Mouse (Mus musculus): ENCODE results near the gene Rab22a. TPM values are rescaled to one million over a fixed set of nuclear protein-coding genes. Genes with fewer than 3 reads are reported as not detected.
"Not testable (repeated sequence)": the region's sequence is repeated elsewhere in the genome, so short reads cannot be mapped to it uniquely, and the experiment has no call there.

Gene Rab22a
- polyA plus RNA-seq (2015; fragmentation: Nextera tagmentation; extraction: Ambion mirVana), result 35.3 and 36.3 TPM in 2 replicates

DNA sequence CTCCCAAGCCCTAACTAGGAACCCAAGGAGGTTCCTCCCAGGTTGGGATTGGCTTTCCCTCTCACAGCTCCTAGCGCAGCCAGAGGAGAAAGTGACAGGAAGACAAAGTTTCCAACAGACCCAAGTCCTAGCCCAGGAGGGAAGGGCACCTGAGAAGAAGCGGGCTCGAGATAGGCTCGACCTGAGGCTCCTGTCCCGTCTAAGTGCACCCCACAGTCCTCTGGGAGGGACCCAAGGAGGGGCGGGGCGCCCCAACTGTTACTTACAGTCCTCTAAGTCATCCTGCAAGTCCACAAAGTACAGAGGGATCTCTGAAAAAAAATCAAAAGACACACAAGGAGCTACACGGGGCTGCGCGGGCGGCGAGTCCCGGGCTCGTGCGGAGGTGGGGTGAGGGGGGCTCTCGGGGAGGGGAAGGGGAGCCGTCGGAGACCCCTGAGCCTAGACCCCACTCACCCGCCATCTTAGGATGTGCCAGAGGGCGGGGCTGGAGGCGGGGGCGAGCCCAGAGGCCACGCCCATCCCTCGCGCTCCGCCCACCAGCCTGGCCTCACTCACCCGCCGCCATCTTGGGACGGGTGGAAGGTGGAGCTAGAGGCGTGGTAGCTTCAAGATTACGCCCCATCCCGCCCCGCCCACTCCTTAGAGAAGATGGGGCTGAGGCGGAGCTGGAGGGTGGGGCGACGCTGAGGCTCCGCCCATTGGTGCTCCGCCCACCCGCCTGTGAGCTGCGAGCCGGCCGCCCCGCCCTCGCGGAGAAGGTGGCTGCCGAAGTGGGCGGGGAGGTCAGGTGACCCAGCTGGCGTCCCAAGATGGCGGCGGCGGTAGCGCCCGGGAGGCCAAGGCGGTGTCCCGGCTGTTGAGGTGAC lies at the start of gene Rab22a:
Gene Rab22a, plus strand, starts transcription at position 704 of the 869 bp plus-strand sequence.
- Histone ChIP-seq H3K36me3 (peaks cover 36% of the 10 kb centered on the region), H3K27ac (peak within 1 kb of the TSS; percentile 78), H3K4me1 (peaks cover 37% of the 10 kb centered on the region), H3K9ac (peak within 1 kb of the TSS; percentile 96), H3K4me2 (peak within 1 kb of the TSS; percentile 82), H3K4me3 (replicated peaks) (peak within 1 kb of the TSS; percentile 100), H3K9me3 (replicated peaks) (no peaks in the 10 kb centered on the region), H3K27me3 (no peaks in the 10 kb centered on the region)
- peak; percentile 96 for ATAC-seq (replicated peaks; ENCODE audit: low FRiP score)
- under 1% methylated on average over 55 of the region's 55 CpGs for WGBS

DNA sequence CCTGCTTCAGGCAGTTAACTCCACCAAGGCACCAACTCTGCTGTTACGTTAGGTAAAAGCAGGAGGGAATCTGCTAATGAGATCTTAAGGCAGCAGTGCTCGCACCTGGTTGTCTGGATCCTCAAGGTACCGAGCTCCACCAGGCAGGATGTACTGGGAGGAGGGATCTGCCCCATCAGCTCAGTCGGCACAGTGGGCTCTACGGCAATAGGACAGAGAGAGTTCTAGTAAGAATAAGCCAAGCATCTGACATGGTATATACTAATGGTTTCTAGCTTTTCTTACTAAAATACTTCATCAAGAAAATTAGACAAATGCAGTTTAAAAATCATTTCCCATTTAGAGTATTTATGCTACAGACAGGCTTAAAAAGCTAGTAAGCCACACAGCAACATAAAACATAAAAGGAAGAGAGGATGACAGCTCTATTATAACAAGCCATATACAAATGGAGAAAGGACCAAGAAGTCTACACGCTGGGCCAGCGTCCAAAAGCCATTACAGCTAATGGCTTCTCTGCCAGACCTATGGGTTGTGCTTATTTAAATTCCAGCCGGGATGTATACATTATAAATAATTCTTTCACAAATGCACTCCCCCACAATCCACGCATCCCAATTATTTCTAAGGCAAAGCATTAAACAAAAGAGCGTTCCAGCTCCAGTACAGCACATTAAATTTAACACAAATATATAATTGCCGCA lies 44.0 kb upstream of the Rab22a start:
- H3K9ac ChIP-seq, result no peak overlapping the region
- 70% methylated on average over 11 of the region's 11 CpGs for WGBS
- H3K4me1 ChIP-seq, result peaks cover 18% of the 10 kb centered on the region
- no peak overlapping the region for H3K27ac ChIP-seq
- H3K27me3 ChIP-seq, result no peaks in the 10 kb centered on the region
- no peak overlapping the region for H3K4me2 ChIP-seq
- no peak overlapping the region for H3K4me3 ChIP-seq (replicated peaks)
- H3K36me3 ChIP-seq, result 0 out of 2 replicates have a peak, but pooled peaks cover 10% of the 10 kb centered on the region
- ATAC-seq (replicated peaks; ENCODE audit: low FRiP score), result peak; percentile 45; the same call in 1 of the 2 replicates
- no peaks in the 10 kb centered on the region for H3K9me3 ChIP-seq (replicated peaks)

DNA sequence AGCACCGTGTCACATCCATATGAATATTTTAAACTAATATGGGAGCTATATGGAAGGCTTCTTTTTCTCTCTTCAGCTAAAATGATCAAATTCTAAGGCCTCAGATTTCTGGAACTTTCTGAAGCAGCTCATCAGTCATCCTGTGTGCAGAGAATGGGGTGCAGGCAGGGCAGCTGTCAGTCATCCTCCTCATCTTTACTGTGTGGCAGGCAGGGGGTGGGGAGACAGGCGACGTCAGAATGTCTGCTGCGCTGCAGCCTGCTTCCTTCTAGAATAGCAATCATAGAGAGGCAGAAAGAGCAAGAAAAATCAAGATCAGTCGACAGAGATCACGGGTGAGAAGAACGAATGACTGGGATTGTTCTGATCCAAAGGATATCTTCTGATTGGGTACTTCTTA lies 43.4 kb upstream of the Rab22a start:
- Histone ChIP-seq H3K4me2 (no peak overlapping the region), H3K9me3 (replicated peaks) (no peaks in the 10 kb centered on the region), H3K27me3 (no peaks in the 10 kb centered on the region), H3K27ac (peak overlapping the region; percentile 59), H3K4me1 (peaks cover 15% of the 10 kb centered on the region), H3K36me3 (0 out of 2 replicates have a peak, but pooled peaks cover 8% of the 10 kb centered on the region), H3K4me3 (replicated peaks) (no peak overlapping the region), H3K9ac (no peak overlapping the region)
- 72% methylated on average over 7 of the region's 7 CpGs for WGBS
- ATAC-seq (replicated peaks; ENCODE audit: low FRiP score), result no peak

DNA sequence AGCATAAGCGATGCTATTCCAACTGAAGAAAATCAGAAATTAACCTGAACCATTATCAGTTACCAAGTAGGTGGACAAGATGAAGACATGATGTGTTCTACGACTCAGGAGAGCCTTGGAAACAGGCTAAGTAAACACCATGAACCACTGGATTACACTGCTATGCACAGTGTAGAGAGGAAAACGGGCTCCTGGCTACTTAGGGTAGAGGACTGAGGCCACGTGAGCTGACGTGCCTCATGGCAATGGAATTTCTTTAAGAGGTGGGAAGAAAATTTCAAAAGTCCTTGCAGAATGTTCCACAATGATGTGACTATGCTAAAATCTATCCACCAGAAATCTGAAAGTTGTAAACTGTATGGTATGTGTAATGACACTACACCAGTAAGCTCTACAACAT lies 40.4 kb upstream of the Rab22a start:
- H3K27ac ChIP-seq, result no peak overlapping the region
- 0 out of 2 replicates have a peak, but pooled peaks cover 4% of the 10 kb centered on the region for H3K36me3 ChIP-seq
- WGBS, result 91% methylated on average over 5 of the region's 5 CpGs
- no peaks in the 10 kb centered on the region for H3K27me3 ChIP-seq
- no peaks in the 10 kb centered on the region for H3K9me3 ChIP-seq (replicated peaks)
- H3K4me2 ChIP-seq, result no peak overlapping the region
- no peak for ATAC-seq (replicated peaks; ENCODE audit: low FRiP score)
- H3K4me1 ChIP-seq, result peaks cover 12% of the 10 kb centered on the region; the same call in 1 of the 2 replicates
- H3K9ac ChIP-seq, result no peak overlapping the region
- H3K4me3 ChIP-seq (replicated peaks), result no peak overlapping the region

DNA sequence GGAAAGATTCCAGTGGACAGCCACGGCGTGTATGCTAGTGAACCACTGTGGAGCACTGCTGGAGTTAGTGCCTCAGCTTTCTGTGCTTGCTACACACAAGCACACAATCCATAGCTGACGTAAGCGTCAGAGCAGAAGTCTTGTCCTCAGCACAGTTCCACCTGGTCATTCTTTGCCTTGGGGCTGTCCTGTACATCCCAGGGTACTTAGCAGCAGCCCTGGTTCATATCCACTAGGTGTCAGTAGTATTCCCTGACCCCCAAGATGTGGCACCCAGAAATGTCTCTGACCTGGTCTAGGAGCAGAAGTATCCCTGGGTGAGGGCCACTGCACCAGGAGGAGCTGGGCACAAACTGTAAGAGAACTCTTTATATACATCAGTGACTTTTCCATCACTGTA lies 38.9 kb upstream of the Rab22a start:
- no peak overlapping the region for H3K4me3 ChIP-seq (replicated peaks)
- no peaks in the 10 kb centered on the region for H3K27me3 ChIP-seq
- 93% methylated on average over 4 of the region's 4 CpGs for WGBS
- no peak overlapping the region for H3K9ac ChIP-seq
- H3K9me3 ChIP-seq (replicated peaks), result no peaks in the 10 kb centered on the region
- ATAC-seq (replicated peaks; ENCODE audit: low FRiP score), result no peak
- no peaks in the 10 kb centered on the region for H3K36me3 ChIP-seq
- peaks cover 7% of the 10 kb centered on the region; the same call in 1 of the 2 replicates for H3K4me1 ChIP-seq
- H3K4me2 ChIP-seq, result no peak overlapping the region
- no peak overlapping the region for H3K27ac ChIP-seq

DNA sequence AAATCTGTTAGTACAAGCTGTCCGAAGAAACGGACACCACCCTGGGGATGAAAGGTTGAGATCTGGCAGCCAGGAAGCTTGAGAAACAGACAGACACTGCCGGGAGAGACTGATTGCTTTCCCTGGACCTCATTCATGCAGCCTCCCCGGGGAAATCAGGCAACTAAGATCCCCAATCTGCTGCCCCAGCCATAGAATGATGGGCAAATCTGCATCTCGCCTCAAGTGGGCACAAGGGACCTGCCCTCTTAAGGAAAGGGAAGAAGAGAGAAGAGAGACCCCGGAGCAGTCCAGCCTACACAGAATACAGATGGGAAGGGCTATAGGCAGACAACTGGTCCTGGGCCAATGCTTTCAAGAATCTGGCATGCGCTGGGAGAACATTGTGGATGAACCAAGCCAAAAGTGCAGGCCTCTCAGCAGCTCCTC lies 37.4 kb upstream of the Rab22a start:
- no peaks in the 10 kb centered on the region for H3K27me3 ChIP-seq
- 60% methylated on average over 7 of the region's 7 CpGs for WGBS
- ATAC-seq (replicated peaks; ENCODE audit: low FRiP score), result no peak
- H3K9me3 ChIP-seq (replicated peaks), result no peaks in the 10 kb centered on the region
- H3K36me3 ChIP-seq, result no peaks in the 10 kb centered on the region
- no peak overlapping the region for H3K4me3 ChIP-seq (replicated peaks)
- H3K9ac ChIP-seq, result no peak overlapping the region
- H3K4me1 ChIP-seq, result 0 out of 2 replicates have a peak, but pooled peaks cover 2% of the 10 kb centered on the region
- H3K27ac ChIP-seq, result no peak overlapping the region
- H3K4me2 ChIP-seq, result no peak overlapping the region

DNA sequence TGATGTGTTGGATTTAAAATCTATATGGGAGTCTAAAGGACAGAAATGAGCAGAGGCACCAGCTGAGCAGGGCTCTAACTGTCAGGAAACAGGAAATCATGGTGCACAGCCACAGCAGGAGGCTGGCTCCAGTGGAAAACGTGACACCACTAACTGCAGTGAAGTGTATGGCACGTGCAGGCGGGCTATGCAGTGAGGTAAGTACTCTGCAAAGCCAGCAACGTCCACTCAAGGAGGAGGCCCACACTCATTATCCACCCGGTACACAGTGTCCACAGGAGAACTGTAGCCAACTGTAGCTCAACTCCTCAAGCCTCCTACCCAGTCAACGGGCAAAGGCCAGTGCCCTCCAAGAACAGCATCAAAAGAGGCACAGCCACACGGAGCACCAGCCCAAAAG lies 34.9 kb upstream of the Rab22a start:
- H3K4me1 ChIP-seq, result 0 out of 2 replicates have a peak, but pooled peaks cover 2% of the 10 kb centered on the region
- WGBS, result 62% methylated on average over 7 of the region's 7 CpGs
- ATAC-seq (replicated peaks; ENCODE audit: low FRiP score), result no peak

DNA sequence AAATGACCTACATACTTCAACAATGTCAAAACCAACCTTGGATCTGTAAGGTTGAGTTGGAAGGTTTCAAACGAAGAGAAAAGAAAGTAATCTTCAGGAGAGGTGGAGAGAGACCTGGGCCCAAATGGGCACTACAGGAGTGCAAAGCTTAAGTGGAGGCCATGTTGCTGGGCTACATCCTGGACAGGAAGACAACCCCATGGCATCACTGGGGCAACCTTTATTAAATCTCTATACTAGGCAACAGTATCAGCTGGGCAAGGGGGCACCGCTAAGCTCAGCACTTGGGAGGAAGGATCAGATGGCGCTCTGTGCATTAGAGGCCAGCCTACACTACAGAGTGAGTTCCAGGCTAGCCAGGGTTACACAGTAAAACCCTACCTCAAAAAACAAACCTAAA lies 33.8 kb upstream of the Rab22a start:
- ATAC-seq (replicated peaks; ENCODE audit: low FRiP score), result no peak
- no peaks in the 10 kb centered on the region for H3K27me3 ChIP-seq
- 86% methylated on average over 3 of the region's 3 CpGs for WGBS
- H3K36me3 ChIP-seq, result no peaks in the 10 kb centered on the region
- H3K4me3 ChIP-seq (replicated peaks), result no peak overlapping the region
- H3K9ac ChIP-seq, result no peak overlapping the region
- 0 out of 2 replicates have a peak, but pooled peaks cover 2% of the 10 kb centered on the region for H3K4me1 ChIP-seq
- no peak overlapping the region for H3K4me2 ChIP-seq
- H3K9me3 ChIP-seq (replicated peaks), result no peaks in the 10 kb centered on the region
- H3K27ac ChIP-seq, result no peak overlapping the region

More for the DNA sequence above, 34.9 kb upstream of the Rab22a start:
- Histone ChIP-seq H3K4me3 (replicated peaks) (no peak overlapping the region), H3K9me3 (replicated peaks) (no peaks in the 10 kb centered on the region), H3K36me3 (no peaks in the 10 kb centered on the region), H3K27me3 (no peaks in the 10 kb centered on the region), H3K9ac (no peak overlapping the region), H3K4me2 (no peak overlapping the region), H3K27ac (no peak overlapping the region)

DNA sequence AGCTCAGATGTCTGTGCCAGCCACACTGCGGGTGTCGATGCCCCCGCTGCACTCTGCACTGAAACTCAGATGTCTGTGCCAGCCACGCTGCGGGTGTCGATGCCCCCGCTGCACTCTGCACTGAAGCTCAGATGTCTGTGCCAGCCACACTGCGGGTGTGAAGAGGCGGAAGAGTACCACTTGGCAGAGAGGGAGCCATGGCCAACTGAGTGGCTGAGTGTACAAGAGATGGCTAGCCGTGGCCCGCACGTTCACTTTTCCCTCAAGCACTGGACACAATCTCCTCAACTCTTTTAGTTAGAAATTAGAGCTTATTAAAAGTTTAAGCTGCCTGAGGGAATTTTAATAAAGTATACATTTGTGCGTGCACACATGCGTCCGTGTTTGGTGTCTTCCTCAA lies 25.5 kb upstream of the Rab22a start:
- not testable (repeated sequence) for H3K4me3 ChIP-seq (replicated peaks); H3K27me3 ChIP-seq; H3K4me2 ChIP-seq; H3K4me1 ChIP-seq; ATAC-seq (replicated peaks; ENCODE audit: low FRiP score); H3K9ac ChIP-seq; H3K36me3 ChIP-seq; H3K27ac ChIP-seq; H3K9me3 ChIP-seq (replicated peaks)
- 95% methylated on average over 15 of the region's 15 CpGs for WGBS

DNA sequence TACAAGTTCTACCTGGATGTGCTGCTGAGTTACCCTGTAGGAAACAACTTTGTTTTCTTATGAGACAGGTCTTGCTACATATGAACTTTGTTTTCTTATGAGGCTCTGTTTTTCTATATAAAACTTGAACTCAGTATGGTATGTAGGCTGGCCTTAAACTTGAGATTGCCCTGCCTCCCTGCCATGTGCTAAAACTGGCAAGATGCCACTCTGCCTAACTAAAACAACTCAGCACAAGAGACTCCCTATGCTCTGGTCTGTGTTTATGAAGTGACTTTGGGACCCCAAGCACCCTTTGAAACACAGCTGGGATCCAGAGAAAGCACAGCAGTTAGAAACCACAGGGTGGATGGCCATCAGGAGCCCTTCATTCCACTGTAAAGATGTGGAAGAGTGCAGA lies 18.2 kb upstream of the Rab22a start:
- ATAC-seq (replicated peaks; ENCODE audit: low FRiP score), result no peak
- H3K27ac ChIP-seq, result no peak overlapping the region
- peaks cover 16% of the 10 kb centered on the region for H3K4me1 ChIP-seq
- H3K27me3 ChIP-seq, result 0 out of 2 replicates have a peak, but pooled peaks cover 3% of the 10 kb centered on the region
- no peak overlapping the region for H3K4me2 ChIP-seq
- no peaks in the 10 kb centered on the region for H3K9me3 ChIP-seq (replicated peaks)
- H3K9ac ChIP-seq, result no peak overlapping the region
- H3K4me3 ChIP-seq (replicated peaks), result no peak overlapping the region
- H3K36me3 ChIP-seq, result peaks cover 5% of the 10 kb centered on the region; the same call in 1 of the 2 replicates

DNA sequence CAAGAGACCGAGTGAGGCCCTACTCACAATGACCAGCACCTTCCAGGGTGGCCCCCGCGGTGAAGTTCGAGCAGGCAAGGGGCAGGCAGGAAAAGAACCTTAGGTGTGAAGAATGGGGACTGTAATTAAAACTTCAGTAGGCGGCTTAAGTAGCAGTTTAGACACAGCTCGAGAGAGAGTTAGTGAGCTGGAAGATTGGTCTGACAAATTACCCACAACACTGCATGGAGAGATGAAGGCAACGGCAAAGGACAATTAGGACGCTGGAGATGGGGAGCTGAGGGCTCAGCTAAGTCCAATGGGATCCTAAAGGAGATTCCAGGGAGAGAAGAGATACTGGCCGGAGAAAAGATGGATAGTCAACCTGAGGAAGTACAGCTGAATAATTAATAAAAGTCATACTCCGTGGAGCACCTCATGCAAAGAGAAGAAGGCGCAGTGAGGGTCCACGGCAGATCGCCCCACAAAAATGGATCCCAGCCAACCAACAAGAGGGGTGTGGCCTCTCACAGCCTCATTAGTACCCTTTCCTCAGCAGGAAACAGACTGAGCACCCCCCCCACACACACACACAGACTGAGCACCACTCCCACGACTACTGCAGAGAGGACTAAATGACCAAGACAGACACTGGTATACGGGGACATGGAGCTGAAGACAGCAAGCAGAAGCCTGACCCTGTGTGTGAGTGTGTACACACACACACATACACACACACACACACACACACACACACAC lies 17.1 kb upstream of the Rab22a start:
- H3K4me1 ChIP-seq, result peaks cover 19% of the 10 kb centered on the region
- no peak overlapping the region for H3K9ac ChIP-seq
- 44% methylated on average over 15 of the region's 15 CpGs for WGBS
- H3K27me3 ChIP-seq, result 0 out of 2 replicates have a peak, but pooled peaks cover 3% of the 10 kb centered on the region
- ATAC-seq (replicated peaks; ENCODE audit: low FRiP score), result 0 out of 2 replicates have a peak, but pooled peaks have one; percentile 66
- peaks cover 1% of the 10 kb centered on the region; the same call in 1 of the 2 replicates for H3K36me3 ChIP-seq
- no peak overlapping the region for H3K4me3 ChIP-seq (replicated peaks)
- H3K4me2 ChIP-seq, result no peak overlapping the region
- no peak overlapping the region for H3K27ac ChIP-seq
- H3K9me3 ChIP-seq (replicated peaks), result no peaks in the 10 kb centered on the region
